Comparison of ENCODE assay signal across 8 mouse cellular contexts in the genomic region with DNA sequence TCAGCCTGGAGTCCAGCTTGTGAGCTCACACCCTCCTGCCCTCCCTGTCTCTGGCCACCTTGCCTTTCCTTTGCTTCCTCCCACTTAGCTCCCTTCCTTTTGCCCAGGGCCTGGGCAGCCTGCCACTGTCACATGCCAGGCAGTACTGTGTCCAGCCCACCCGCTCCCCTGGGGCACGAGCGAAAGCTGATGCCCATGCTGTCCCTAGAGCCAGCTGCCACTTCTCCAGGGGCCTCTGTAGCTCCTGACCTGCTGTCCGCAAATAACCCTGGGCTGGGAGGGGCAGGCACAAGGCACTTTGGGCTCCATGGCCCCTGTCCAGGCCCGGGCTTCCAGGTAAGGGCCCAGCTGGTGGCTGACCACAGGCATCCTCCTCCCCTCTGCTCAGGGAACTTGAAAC. TPM values are rescaled to one million over a fixed set of nuclear protein-coding genes. Genes with fewer than 3 reads are reported as not detected.
DNase-seq lines count a peak whose midpoint lies in the region; ATAC-seq and TF ChIP-seq lines count a peak whose summit lies in the region.

No protein-coding gene starts in this region.

- peak in 1 of 2 experiments; percentile 59 for DNase-seq in layer of hippocampus, adult 2 months (ENCODE audit: low spot score in 2 of 2)
- DNase-seq in layer of hippocampus, adult 11-12 months (ENCODE audit: low spot score), result no peak
- DNase-seq in cerebellum, adult 11-12 months, result peak; percentile 95
- DNase-seq in kidney, adult 18-20 months, result peak; percentile 75
- peak; percentile 70 for DNase-seq in lung, postnatal 14 days
- DNase-seq in thymus, adult 2 months, result no peak
- no peak for DNase-seq in urinary bladder, postnatal 4 days (ENCODE audit: low spot score in 2 of 2)

- no peaks in the 10 kb centered on the region for H3K27me3 ChIP-seq in thymus, adult 2 months (ENCODE audit: control insufficient read depth, insufficient read depth, low read length)

- peaks cover 18% of the 10 kb centered on the region for H3K36me3 ChIP-seq in thymus, adult 2 months (ENCODE audit: control insufficient read depth, insufficient read depth, low read length)

- H3K4me1 ChIP-seq in thymus, adult 2 months (replicated peaks; ENCODE audit: control insufficient read depth, insufficient read depth, low read length), result peaks cover 38% of the 10 kb centered on the region

- peak; percentile 10 for ATAC-seq in granulocyte monocyte progenitor cell, adult 5-6 weeks (replicated peaks; ENCODE audit: poor library complexity, severe bottlenecking)

- H3K27ac ChIP-seq in layer of hippocampus, adult 2 months, result peak overlapping the region; percentile 82
- H3K27ac ChIP-seq in thymus, adult 2 months (ENCODE audit: control insufficient read depth, insufficient read depth, low read length), result no peak overlapping the region

- TF ChIP-seq POLR2A in thymus, adult 2 months (IDR thresholded peaks at IDR 0.05; ENCODE audit: control insufficient read depth, extremely low read depth, insufficient read depth, low read length, poor library complexity), result no peak

- WGBS in thymus, adult 2 months, result 72% methylated on average over 5 of the region's 5 CpGs

- no peak overlapping the region for H3K4me3 ChIP-seq in layer of hippocampus, adult 2 months
- H3K4me3 ChIP-seq in thymus, adult 2 months (ENCODE audit: control insufficient read depth, insufficient read depth, low read length), result no peak overlapping the region

- TF ChIP-seq CTCF in layer of hippocampus, adult 2 months (conservative IDR thresholded peaks at IDR 0.05), result no peak
- no peak for TF ChIP-seq CTCF in thymus, adult 2 months (IDR thresholded peaks at IDR 0.05; ENCODE audit: borderline replicate concordance, control insufficient read depth, extremely low read depth, insufficient read depth, low read length, poor library complexity)

RNA-seq across cellular contexts. Expression of a gene that starts 16.2 kb away (rescaled TPM):
- 10 to 100 TPM; 87.0 to 99.1 TPM for total RNA-seq in layer of hippocampus, adult 2 months (2021)
- total RNA-seq in granulocyte monocyte progenitor cell, adult 5-6 weeks (2014; fragmentation: Nextera tagmentation), result 36.1 and 48.5 TPM in 2 replicates
- total RNA-seq in granulocyte monocyte progenitor cell, adult 5-6 weeks (2017), result 43.7 and 45.4 TPM in 2 replicates
- 133 and 139 TPM in 2 replicates for polyA plus RNA-seq in thymus, adult 2 months (2012; rRNA removed)

RNA-seq across cellular contexts. Expression of a gene that starts 46.1 kb away (rescaled TPM):
- 10 to 100 TPM; 42.6 to 47.5 TPM for total RNA-seq in layer of hippocampus, adult 2 months (2021)
- total RNA-seq in granulocyte monocyte progenitor cell, adult 5-6 weeks (2014; fragmentation: Nextera tagmentation), result not detected in 2 replicates
- total RNA-seq in granulocyte monocyte progenitor cell, adult 5-6 weeks (2017), result not detected in 2 replicates
- 0.05 TPM in 1 of 2 replicates, not detected in the other for polyA plus RNA-seq in thymus, adult 2 months (2012; rRNA removed)

RNA-seq across cellular contexts. Expression of a gene that starts 54.5 kb away (rescaled TPM):
- total RNA-seq in layer of hippocampus, adult 2 months (2021), result 10 to 100 TPM; 25.5 to 25.6 TPM
- total RNA-seq in granulocyte monocyte progenitor cell, adult 5-6 weeks (2014; fragmentation: Nextera tagmentation), result 16.9 and 18.4 TPM in 2 replicates
- 4.7 and 6.6 TPM in 2 replicates for total RNA-seq in granulocyte monocyte progenitor cell, adult 5-6 weeks (2017)
- 58.0 and 58.1 TPM in 2 replicates for polyA plus RNA-seq in thymus, adult 2 months (2012; rRNA removed)

RNA-seq across cellular contexts. Expression of a gene that starts 54.6 kb away (rescaled TPM):
- total RNA-seq in layer of hippocampus, adult 2 months (2021), result 100 to 1,000 TPM; 573 to 583 TPM
- total RNA-seq in granulocyte monocyte progenitor cell, adult 5-6 weeks (2014; fragmentation: Nextera tagmentation), result 3.8 and 10.6 TPM in 2 replicates
- total RNA-seq in granulocyte monocyte progenitor cell, adult 5-6 weeks (2017), result 3.8 and 6.3 TPM in 2 replicates
- polyA plus RNA-seq in thymus, adult 2 months (2012; rRNA removed), result 456 and 516 TPM in 2 replicates

Comparison
In these comparisons a context has a peak if more than half of its experiments do, and no peak if none do; other contexts are left out.
1. DNase-seq: peak in cerebellum, adult 11-12 months (single experiment), kidney, adult 18-20 months (single experiment) and lung, postnatal 14 days (single experiment); none in layer of hippocampus, adult 11-12 months (single experiment), thymus, adult 2 months (single experiment) and urinary bladder, postnatal 4 days (0 of 2).
2. RNA of a gene that starts 46.1 kb away (total RNA-seq): 42.6 to 47.5 TPM in layer of hippocampus, adult 2 months; not detected in granulocyte monocyte progenitor cell, adult 5-6 weeks; every median in the first group is over 10 times any median in the second.